Mouse (Mus musculus) thymus, adult 18-20 months (tissue): ENCODE results near the gene Bbs1.
"Not testable (repeated sequence)": the region's sequence is repeated elsewhere in the genome, so short reads cannot be mapped to it uniquely, and the experiment has no call there.

ENCODE experiments used
- DNase-seq, 2 experiments: peaks; one replicate each; pipeline ENCODE4 v3.0.0; 2022; ENCODE audit warnings: mixed read lengths in 2 of 2

The Bbs1 gene

DNA sequence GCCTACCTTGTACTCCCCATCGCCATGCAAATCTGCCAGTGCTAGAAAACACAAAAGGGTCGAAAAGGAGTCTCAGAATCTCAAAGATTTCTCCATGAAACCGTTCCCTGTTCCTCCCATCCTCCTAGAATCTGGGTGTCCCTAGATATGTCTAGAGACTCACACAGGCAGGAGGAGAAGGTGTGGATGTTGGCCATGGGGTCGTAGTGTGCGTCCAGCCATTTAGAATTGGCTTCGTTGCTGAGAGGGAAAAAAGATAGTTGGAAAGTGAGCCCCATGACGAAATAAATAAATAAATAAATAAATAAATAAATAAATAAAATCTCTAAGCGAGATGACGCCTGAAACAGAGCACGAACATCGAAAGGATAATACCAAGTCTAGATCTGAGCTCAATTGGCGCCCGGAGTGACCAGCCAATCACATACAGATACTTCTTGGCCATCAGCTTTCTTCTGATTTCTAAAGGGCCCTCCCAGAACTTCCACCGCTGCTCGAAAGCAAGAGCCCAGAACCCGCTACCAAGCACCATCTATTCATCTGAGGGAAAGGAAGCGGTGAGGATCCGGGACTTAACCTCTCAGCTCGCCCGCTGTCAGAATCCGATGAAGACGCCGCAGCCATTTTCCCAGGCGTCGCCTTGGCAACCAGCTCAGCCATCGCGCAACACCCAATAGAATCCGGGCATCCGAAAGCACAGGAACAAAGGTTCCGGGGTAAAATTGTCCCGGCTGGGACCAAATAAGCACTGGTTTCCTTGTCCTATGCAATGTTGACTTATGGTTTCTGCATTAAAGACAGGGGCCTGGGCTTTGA is at the start of gene Bbs1:
TSS of gene Bbs1 (minus strand) at position 650 of the 816 bp plus-strand sequence.
- DNase-seq = peak; percentile 34 to 51

GRCm38 (mm10) chr19:4948641-4949040 is 42.2 kb upstream of the Bbs1 start:
- not testable (repeated sequence) for DNase-seq

- DNase-seq = no peak
Observed at GRCm38 (mm10) chr19:4945540-4945939, 39.1 kb upstream of the Bbs1 start.

GRCm38 (mm10) chr19:4943253-4943588 is 36.8 kb upstream of the Bbs1 start:
- no peak for DNase-seq

- peak; percentile 61 to 69 for DNase-seq
Observed at GRCm38 (mm10) chr19:4942551-4943252, 36.3 kb upstream of the Bbs1 start, which contains the start of gene Peli3. Gene Peli3 (minus strand): TSS chr19:4943127.

- DNase-seq = no peak
Observed at GRCm38 (mm10) chr19:4937444-4938310, 31.2 kb upstream of the Bbs1 start.

GRCm38 (mm10) chr19:4936896-4937295 is 30.5 kb upstream of the Bbs1 start:
- no peak for DNase-seq

- DNase-seq = no peak
Observed at GRCm38 (mm10) chr19:4928781-4929180, 22.4 kb upstream of the Bbs1 start.

DNA sequence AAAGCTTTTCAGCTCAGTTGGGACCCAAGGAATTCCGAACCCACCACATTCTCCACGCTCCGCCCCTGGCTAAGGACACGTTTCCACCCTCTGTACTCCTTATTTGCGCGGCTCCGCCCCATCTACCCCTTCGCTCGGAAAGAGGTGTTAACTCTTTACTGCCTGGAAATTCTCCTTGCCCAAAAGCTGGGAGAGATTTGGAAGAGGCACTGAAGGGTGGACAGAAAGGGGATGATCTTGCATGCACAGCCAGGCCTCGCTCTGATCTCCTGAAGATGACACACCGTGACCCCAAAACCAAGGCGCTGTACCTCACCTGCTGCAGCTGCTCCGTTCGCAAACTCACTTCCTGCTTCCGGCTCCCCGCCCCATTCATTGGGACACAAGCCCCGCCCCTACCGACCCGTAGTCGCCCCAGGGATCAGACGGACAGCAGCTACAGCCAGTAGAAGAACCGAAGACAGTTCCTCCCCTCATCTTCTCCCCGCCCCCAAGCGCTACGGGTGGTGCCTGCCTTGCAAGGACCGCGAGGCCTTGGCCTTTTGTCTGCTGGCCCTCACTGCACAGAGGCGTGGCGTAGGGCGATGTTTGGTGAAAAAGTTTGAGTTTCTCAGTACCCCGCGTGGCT is 21.6 kb upstream of the Bbs1 start, which contains the start of gene Dpp3:
TSS of gene Dpp3 (minus strand) at position 384 of the 628 bp plus-strand sequence.
- DNase-seq = peak; percentile 97 to 98

DNA sequence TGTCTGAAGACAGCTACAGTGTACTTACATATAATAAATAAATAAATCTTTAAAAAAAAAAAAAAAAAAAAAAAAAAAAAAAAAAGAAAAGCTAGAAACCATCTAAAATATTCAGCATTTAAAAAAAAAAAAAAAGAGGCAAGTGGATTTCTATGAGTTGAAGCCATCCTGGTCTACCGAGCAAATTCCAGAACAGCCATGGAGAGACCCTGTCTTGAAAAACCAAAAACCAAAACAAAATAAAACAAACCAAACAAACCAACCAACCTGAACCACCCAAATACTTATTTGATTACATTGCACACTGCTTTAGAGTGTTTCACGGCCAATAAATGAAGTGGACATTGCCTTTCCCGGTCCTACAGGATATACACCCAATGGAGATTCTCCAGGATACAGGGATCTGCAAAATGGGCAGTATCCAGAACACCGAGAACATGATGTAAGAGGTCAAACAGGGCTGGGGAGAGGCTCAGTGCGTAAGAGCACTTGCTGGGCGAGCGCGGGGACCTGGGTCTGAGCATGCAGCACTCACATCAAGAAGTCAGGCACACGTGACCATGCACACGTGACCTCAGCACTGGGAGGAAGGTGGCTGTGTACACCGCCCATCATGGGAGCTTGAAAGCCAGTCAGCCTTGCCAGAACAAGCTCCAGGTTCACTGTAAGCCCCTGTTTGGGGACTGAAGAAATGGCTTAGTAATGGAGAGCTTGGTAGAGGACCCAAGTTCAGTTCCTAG is 18.9 kb upstream of the Bbs1 start:
- no peak for DNase-seq

- DNase-seq = no peak
Observed at GRCm38 (mm10) chr19:4919652-4920051, 13.2 kb upstream of the Bbs1 start.

- DNase-seq = no peak
Observed at GRCm38 (mm10) chr19:4916827-4917226, 10.4 kb upstream of the Bbs1 start.

DNA sequence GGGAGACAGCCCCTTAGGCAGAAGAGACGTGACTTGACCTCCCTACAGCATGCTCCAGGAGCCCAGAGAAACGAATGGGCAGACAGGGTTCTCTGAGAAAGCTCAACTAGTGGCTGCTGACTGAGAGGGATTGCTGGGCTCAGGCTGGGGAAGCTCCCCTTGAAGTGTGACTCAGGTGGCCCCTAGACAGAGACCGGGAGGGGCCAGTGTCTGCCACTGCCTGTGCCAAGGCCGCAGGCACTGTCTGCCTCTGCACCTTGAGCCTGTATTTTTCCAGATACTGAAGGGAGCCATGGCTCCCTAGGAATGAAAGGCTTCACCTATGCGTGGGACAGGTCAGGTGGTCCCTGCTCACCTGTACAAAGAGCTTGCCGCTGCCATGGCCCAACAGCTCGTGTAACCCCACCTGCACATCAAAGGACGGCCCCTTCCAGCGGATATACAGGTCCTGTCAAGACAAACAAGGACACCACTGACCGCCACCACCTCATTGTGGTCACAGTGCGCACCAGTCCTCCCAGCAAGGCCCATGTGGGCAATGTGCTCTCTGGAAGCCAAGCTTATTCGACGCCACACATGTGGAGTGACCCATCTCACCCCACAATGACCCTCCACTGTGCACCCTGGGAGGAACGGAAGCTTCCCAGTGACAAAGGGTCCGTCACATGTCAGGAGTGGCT is 9.6 kb upstream of the Bbs1 start:
- no peak for DNase-seq

DNA sequence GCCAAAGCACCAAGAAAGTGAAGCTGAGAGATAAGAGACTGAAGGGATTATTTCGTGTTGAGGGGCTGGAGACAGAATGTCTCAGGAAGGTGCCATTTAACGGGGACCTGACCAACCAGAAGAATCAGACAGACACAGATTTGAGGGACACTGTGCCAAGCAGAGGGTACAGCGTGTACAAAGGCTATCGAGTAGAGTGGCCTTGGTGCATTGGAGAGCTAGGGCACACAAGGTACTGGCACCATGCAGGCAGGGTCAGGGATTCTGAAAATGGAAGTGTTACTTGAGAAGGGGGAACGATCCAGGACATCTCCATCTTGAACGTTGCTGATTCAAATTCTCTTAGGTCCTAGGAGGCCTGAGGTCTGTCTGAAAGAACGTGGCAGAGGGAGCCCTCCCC is 2.9 kb upstream of the Bbs1 start:
- DNase-seq = no peak

DNA sequence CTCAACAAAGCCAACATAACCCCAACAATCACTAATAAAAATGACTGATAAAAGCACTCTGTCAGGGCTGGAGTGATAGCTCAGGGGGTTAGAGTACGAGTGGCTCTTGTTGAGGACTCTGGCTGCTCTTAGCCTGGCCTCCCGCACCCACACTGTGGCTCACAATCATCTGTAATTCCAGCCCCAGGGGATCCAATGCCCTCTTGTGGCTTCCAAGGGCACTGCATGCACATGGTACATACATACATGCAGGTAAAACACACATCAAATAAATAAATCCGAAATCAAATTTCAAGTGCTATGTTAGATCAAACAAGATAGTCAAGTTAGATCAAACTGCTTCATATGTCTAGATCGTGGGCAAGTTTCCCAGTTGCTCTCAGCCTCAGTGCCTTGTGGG is 1.7 kb upstream of the Bbs1 start:
- no peak for DNase-seq

DNA sequence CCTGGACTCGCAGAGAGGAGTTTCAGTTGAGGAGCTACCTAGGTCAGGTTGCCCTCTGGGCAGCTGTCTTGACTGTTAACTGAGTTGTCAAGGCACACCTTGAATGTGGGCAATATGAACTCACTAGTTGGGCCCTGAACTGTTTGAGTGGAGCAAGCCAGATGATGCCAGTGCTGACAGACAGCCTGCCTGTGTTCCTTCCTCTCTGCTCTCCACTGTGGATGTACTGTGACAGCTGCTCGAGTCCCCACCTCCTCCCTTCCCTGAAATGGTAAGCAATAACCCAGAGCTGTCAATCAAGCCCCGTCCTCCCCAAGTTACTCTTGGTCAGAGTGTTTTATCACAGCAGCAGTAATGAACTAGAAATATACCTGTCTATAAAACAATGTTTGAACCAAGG is 6.5 kb downstream of the Bbs1 start:
- DNase-seq = no peak

DNA sequence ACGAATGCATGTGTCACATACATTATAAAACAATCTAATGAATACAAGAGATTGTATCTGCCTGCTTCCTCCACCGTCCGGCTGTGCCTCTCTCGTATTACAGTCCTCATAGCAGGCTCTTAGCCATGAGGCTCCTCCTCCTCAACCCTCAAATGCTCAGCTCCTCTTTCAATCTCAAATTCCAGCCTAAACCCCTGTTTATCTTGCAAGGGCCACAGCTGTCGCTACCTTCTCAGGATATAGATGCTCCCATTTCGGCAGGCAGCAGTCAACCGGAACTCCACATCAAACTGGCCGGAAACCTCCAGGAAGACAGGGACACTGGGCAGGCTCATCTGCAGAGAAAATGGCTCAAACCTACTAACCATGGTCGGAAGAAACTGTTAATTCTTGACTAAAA is 7.5 kb downstream of the Bbs1 start:
- no peak for DNase-seq

GRCm38 (mm10) chr19:4896780-4897520 is 9.5 kb downstream of the Bbs1 start:
- DNase-seq = no peak

DNA sequence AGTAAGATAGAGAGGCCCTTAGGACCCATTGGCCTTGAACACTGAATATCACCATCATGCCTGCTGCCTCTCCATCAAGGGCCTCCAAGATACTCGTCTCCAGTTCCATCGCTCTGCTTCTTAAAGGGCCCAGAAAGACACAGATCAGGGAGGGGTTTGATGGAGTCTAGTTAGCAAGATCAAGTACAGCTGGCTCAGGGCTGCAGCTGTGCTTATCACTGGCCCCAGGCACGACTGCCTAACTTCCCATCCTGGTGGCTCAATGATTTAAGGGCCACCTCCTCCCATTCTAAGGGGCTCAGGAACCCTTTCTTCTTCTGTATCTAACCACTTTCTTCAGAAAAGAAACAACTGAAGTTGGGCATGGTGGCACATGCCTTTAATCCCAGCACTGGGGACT is 14.6 kb downstream of the Bbs1 start:
- no peak for DNase-seq

DNA sequence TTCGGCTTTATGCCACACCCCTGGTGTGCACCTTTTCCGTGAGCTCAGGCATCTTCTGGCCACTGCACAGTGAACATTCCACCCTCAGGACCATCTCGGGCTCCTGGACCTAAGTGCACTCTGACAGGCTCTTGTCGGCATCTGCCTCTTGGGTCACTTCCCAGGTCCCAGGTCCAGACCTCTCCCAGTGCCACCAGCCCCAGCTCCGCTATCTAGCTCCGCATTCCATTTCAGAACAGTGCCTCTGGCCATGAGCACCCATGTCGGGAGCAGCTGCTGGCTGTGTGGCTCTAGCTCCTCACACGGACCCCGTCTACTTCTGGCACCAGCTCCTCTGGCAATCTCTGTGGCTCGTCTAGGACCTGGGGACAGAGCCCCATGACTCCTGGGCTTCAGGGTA is 16.6 kb downstream of the Bbs1 start:
- DNase-seq = no peak

DNA sequence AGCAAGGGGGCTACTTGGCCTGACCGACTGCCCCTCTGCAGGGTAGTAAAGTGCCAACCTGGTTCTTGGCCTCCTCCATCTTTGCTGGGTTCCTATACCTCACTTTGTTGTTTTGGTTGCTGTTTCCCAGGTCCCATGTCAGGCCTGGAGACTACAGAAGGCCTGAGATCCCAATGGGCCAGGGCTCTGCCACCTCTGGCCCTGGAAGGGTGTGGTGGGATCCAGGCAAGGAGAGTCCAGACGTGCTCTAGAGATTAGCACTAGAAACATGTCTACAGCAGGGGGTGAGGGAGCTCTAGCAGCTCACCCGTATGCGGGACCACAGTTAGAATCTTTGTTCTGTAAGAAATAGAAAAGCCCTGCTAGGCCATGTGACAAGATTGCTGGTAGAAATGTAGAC is 22.5 kb downstream of the Bbs1 start:
- no peak for DNase-seq
